Mouse (Mus musculus): ENCODE measurements around the gene Ctbs.

GRCm38 (mm10) chr3:146498989-146499388, 49.4 kb downstream of the Ctbs start:
- TF ChIP-seq CTCF (IDR thresholded peaks at IDR 0.05; ENCODE audit: insufficient read depth, low read depth, low read length) (no peak), POLR2A (IDR thresholded peaks at IDR 0.05; ENCODE audit: insufficient read depth, low read depth, low read length) (no peak)

Measured in olfactory bulb, adult 2 months (tissue).